Comparison of ENCODE assay signal across 20 mouse cellular contexts in genomic region chr14:117520706-117521105, GRCm38 (mm10).
A peak's percentile ranks its signal among the peaks of the same experiment; 100 is the strongest.
DNase-seq lines count a peak whose midpoint lies in the region; ATAC-seq lines count a peak whose summit lies in the region.
"Had no signal": no experiment of that assay in that cellular context is flagged by ENCODE, and none has a peak within 500 bp of the region (broad histone marks: within the 10 kb centered on the region; RNA-seq: fewer than 3 reads in every experiment).

No protein-coding gene starts in this region.

- 80% methylated on average over 2 of the region's 2 CpGs for WGBS in intestine, embryonic 16.5 days
- 79% methylated on average over 2 of the region's 2 CpGs for WGBS in intestine, embryonic 15.5 days
- 81% methylated on average over 2 of the region's 2 CpGs for WGBS in kidney, embryonic 14.5 days

- no peak overlapping the region for H3K9ac ChIP-seq in intestine, embryonic 16.5 days (ENCODE audit: low read depth, low read length)
- H3K9ac ChIP-seq in intestine, embryonic 15.5 days: no peak overlapping the region
- no peak overlapping the region for H3K9ac ChIP-seq in kidney, embryonic 14.5 days (ENCODE audit: low read depth, low read length)
- H3K9ac ChIP-seq: embryonic facial prominence, embryonic 15.5 days; forebrain, embryonic 15.5 days; hindbrain, embryonic 12.5 days had no signal

- 0 out of 2 replicates have a peak, but pooled peaks cover 6% of the 10 kb centered on the region for H3K4me1 ChIP-seq in intestine, embryonic 16.5 days (ENCODE audit: control insufficient read depth, insufficient read depth, low read length)
- no peaks in the 10 kb centered on the region for H3K4me1 ChIP-seq in intestine, embryonic 15.5 days (replicated peaks)
- H3K4me1 ChIP-seq in kidney, embryonic 14.5 days (ENCODE audit: control insufficient read depth, insufficient read depth, low read length): no peaks in the 10 kb centered on the region
- H3K4me1 ChIP-seq: embryonic facial prominence, embryonic 15.5 days; heart, embryonic 10.5 days; hindbrain, embryonic 12.5 days had no signal

- no peak overlapping the region for H3K4me3 ChIP-seq in intestine, embryonic 16.5 days (ENCODE audit: low read length)
- H3K4me3 ChIP-seq in intestine, embryonic 15.5 days (replicated peaks): no peak overlapping the region
- no peak overlapping the region for H3K4me3 ChIP-seq in kidney, embryonic 14.5 days (ENCODE audit: low read length)
- H3K4me3 ChIP-seq: embryonic facial prominence, embryonic 15.5 days; forebrain, embryonic 15.5 days; heart, embryonic 10.5 days; hindbrain, embryonic 12.5 days had no signal

- H3K27ac ChIP-seq in intestine, embryonic 16.5 days (ENCODE audit: low read length): no peak overlapping the region
- no peak overlapping the region for H3K27ac ChIP-seq in intestine, embryonic 15.5 days
- H3K27ac ChIP-seq in kidney, embryonic 14.5 days (ENCODE audit: low read depth, low read length): no peak overlapping the region
- H3K27ac ChIP-seq: embryonic facial prominence, embryonic 15.5 days; forebrain, embryonic 15.5 days; heart, embryonic 10.5 days; hindbrain, embryonic 12.5 days had no signal

- H3K4me2 ChIP-seq in intestine, embryonic 16.5 days (ENCODE audit: low read depth, low read length): no peak overlapping the region
- H3K4me2 ChIP-seq in intestine, embryonic 15.5 days (replicated peaks): no peak overlapping the region
- H3K4me2 ChIP-seq in kidney, embryonic 14.5 days (replicated peaks; ENCODE audit: low read depth, low read length): no peak overlapping the region
- H3K4me2 ChIP-seq: embryonic facial prominence, embryonic 15.5 days; forebrain, embryonic 15.5 days; hindbrain, embryonic 12.5 days had no signal

- peak; percentile 76 for ATAC-seq in intestine, embryonic 16.5 days
- no peak; the same call in 1 of the 2 replicates for ATAC-seq in intestine, embryonic 15.5 days
- ATAC-seq in kidney, embryonic 14.5 days (ENCODE audit: low FRiP score, low TSS enrichment): no peak
- ATAC-seq: activated CD4-positive, CD25-positive, alpha-beta regulatory T cell, adult 4 months; forebrain, embryonic 15.5 days; Patski had no signal

- no peaks in the 10 kb centered on the region for H3K36me3 ChIP-seq in intestine, embryonic 16.5 days (ENCODE audit: control insufficient read depth, insufficient read depth, low read length)
- H3K36me3 ChIP-seq in intestine, embryonic 15.5 days: no peaks in the 10 kb centered on the region
- no peaks in the 10 kb centered on the region for H3K36me3 ChIP-seq in kidney, embryonic 14.5 days (ENCODE audit: control insufficient read depth, insufficient read depth, low read length)
- H3K36me3 ChIP-seq: embryonic facial prominence, embryonic 15.5 days; forebrain, embryonic 15.5 days; heart, embryonic 10.5 days; hindbrain, embryonic 12.5 days had no signal

- peak; percentile 39 to 77 for DNase-seq in kidney, adult 8-10 months
- DNase-seq in kidney, postnatal 14 days: peak; percentile 39
- DNase-seq in MN1 (ENCODE audit: low spot score): no peak
- DNase-seq in cerebellum, adult 9-10 months: no peak
- DNase-seq: adrenal gland, postnatal 36 days; cerebellum, adult 2 months; cerebellum, postnatal 14 days; embryo, embryonic 11 days; heart, adult 18-20 months; heart, postnatal 10 days; heart, postnatal 4 days had no signal

- H3K9me3 ChIP-seq in intestine, embryonic 16.5 days (ENCODE audit: control insufficient read depth, low read length): no peaks in the 10 kb centered on the region
- H3K9me3 ChIP-seq in intestine, embryonic 15.5 days: no peaks in the 10 kb centered on the region
- H3K9me3 ChIP-seq in kidney, embryonic 14.5 days (ENCODE audit: control insufficient read depth, low read length): no peaks in the 10 kb centered on the region
- H3K9me3 ChIP-seq: embryonic facial prominence, embryonic 15.5 days; forebrain, embryonic 15.5 days; heart, embryonic 10.5 days; hindbrain, embryonic 12.5 days had no signal

- H3K27me3 ChIP-seq in intestine, embryonic 16.5 days (replicated peaks; ENCODE audit: control insufficient read depth, insufficient read depth, low read length): no peaks in the 10 kb centered on the region
- no peaks in the 10 kb centered on the region for H3K27me3 ChIP-seq in intestine, embryonic 15.5 days (replicated peaks)
- no peaks in the 10 kb centered on the region for H3K27me3 ChIP-seq in kidney, embryonic 14.5 days (ENCODE audit: control insufficient read depth, insufficient read depth, low read length)
- H3K27me3 ChIP-seq: embryonic facial prominence, embryonic 15.5 days; forebrain, embryonic 15.5 days; hindbrain, embryonic 12.5 days; Patski had no signal

Comparison
In these comparisons a context has a peak if more than half of its experiments do, and no peak if none do; other contexts are left out.
1. DNase-seq: peak in kidney, adult 8-10 months (2 of 2) and kidney, postnatal 14 days (single experiment); none in MN1 (single experiment) and cerebellum, adult 9-10 months (single experiment).